Mouse (Mus musculus): ENCODE measurements around the gene Tacc3.
A peak's percentile ranks its signal among the peaks of the same experiment; 100 is the strongest.

The Tacc3 gene

GRCm38 (mm10) chr5:33694848-33695717 is 37.2 kb downstream of the Tacc3 start:
- no peak for DNase-seq (ENCODE audit: low spot score in 2 of 2)

- no peak for DNase-seq (ENCODE audit: low spot score in 2 of 2)
These were observed 37.8 kb downstream of the Tacc3 start for GRCm38 (mm10) chr5:33695718-33696121.

- no peak for DNase-seq (ENCODE audit: low spot score in 2 of 2)
These were observed 38.5 kb downstream of the Tacc3 start for GRCm38 (mm10) chr5:33696430-33696829.

- no peak for DNase-seq (ENCODE audit: low spot score in 2 of 2)
These were observed 39.6 kb downstream of the Tacc3 start for GRCm38 (mm10) chr5:33697534-33697933.

- no peak for DNase-seq (ENCODE audit: low spot score in 2 of 2)
These were observed 40.1 kb downstream of the Tacc3 start for GRCm38 (mm10) chr5:33697947-33698512.

- DNase-seq (ENCODE audit: low spot score in 2 of 2): no peak
These were observed 40.7 kb downstream of the Tacc3 start for GRCm38 (mm10) chr5:33698669-33699068.

GRCm38 (mm10) chr5:33700010-33700409 is 42.1 kb downstream of the Tacc3 start:
- DNase-seq (ENCODE audit: low spot score in 2 of 2): no peak

GRCm38 (mm10) chr5:33701832-33702231 is 43.9 kb downstream of the Tacc3 start:
- no peak for DNase-seq (ENCODE audit: low spot score in 2 of 2)

GRCm38 (mm10) chr5:33703999-33704398 is 46.1 kb downstream of the Tacc3 start:
- DNase-seq (ENCODE audit: low spot score in 2 of 2): no peak

- DNase-seq (ENCODE audit: low spot score in 2 of 2): no peak
These were observed 47.1 kb downstream of the Tacc3 start for GRCm38 (mm10) chr5:33704945-33705611.

GRCm38 (mm10) chr5:33705612-33706349 is 47.9 kb downstream of the Tacc3 start:
- DNase-seq (ENCODE audit: low spot score in 2 of 2): no peak

- no peak for DNase-seq (ENCODE audit: low spot score in 2 of 2)
These were observed 48.4 kb downstream of the Tacc3 start for GRCm38 (mm10) chr5:33706350-33706629.

GRCm38 (mm10) chr5:33707163-33707562 is 49.2 kb downstream of the Tacc3 start:
- no peak for DNase-seq (ENCODE audit: low spot score in 2 of 2)

GRCm38 (mm10) chr5:33709037-33709436 is 51.1 kb downstream of the Tacc3 start:
- no peak for DNase-seq (ENCODE audit: low spot score in 2 of 2)

- no peak for DNase-seq (ENCODE audit: low spot score in 2 of 2)
These were observed 54.6 kb downstream of the Tacc3 start for GRCm38 (mm10) chr5:33712550-33712949.

GRCm38 (mm10) chr5:33715182-33715581 is 57.3 kb downstream of the Tacc3 start:
- DNase-seq (ENCODE audit: low spot score in 2 of 2): no peak

GRCm38 (mm10) chr5:33716467-33716866 is 58.5 kb downstream of the Tacc3 start:
- DNase-seq (ENCODE audit: low spot score in 2 of 2): no peak

GRCm38 (mm10) chr5:33718460-33718859 is 60.5 kb downstream of the Tacc3 start:
- DNase-seq (ENCODE audit: low spot score in 2 of 2): no peak

GRCm38 (mm10) chr5:33720852-33721490 is 63.0 kb downstream of the Tacc3 start:
- no peak for DNase-seq (ENCODE audit: low spot score in 2 of 2)

GRCm38 (mm10) chr5:33721541-33722265 is 63.8 kb downstream of the Tacc3 start, which contains the start of gene Fgfr3:
Gene Fgfr3, plus strand, starts transcription at chr5:33721674.
- DNase-seq (ENCODE audit: low spot score in 2 of 2): peak; percentile 14 to 44
